In the genomic region with DNA sequence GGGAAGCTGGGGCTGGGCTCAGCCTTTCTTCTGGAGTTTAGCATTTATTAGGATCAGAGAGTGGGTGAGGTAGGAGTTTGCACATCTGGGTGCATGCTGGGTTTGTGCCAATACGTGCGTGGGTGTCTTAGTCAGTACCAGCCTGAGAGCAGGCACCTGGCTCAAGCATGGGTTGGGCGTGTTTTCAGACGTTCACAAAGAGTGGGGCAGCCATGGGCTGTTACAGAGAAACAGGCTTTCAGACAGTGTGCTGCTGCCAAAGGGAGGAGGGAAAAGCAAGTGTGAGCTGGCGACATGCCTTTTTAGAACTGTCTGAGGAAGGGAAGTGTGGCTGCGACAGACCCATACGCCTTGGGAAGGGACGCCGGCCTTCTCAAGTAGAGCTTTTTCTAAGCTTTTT, we compare ENCODE assay signal across 8 mouse cellular contexts. TPM values are rescaled to one million over a fixed set of nuclear protein-coding genes. Genes with fewer than 3 reads are reported as not detected.
DNase-seq lines count a peak whose midpoint lies in the region; ATAC-seq lines count a peak whose summit lies in the region.

No protein-coding gene starts in this region.

- peak; percentile 74 to 79 for DNase-seq in heart, adult 18-20 months
- DNase-seq in fibroblast of lung, adult 2 months (ENCODE audit: low read depth), result peak; percentile 70
- peak; percentile 54 to 65 for DNase-seq in heart, postnatal 14 days
- DNase-seq in left cerebral cortex, postnatal 36 days (ENCODE audit: low spot score in 2 of 2), result peak; percentile 40 to 47
- DNase-seq in ovary, postnatal 36 days (ENCODE audit: low spot score), result peak; percentile 65
- no peak for DNase-seq in spleen, postnatal 4 days (ENCODE audit: low spot score in 2 of 2)
- DNase-seq in liver, embryonic 11.5 days (ENCODE audit: low spot score), result no peak

- H3K4me2 ChIP-seq in heart, embryonic 12.5 days, result no peak overlapping the region
- H3K4me2 ChIP-seq in liver, embryonic 11.5 days, result no peak overlapping the region

- H3K27ac ChIP-seq in heart, embryonic 12.5 days (ENCODE audit: poor library complexity, severe bottlenecking), result no peak overlapping the region
- no peak overlapping the region for H3K27ac ChIP-seq in liver, embryonic 11.5 days (ENCODE audit: low read depth, low read length)

- H3K9me3 ChIP-seq in heart, embryonic 12.5 days (replicated peaks), result no peaks in the 10 kb centered on the region
- no peaks in the 10 kb centered on the region for H3K9me3 ChIP-seq in liver, embryonic 11.5 days (ENCODE audit: control insufficient read depth, low read length)

- ATAC-seq in heart, embryonic 12.5 days (ENCODE audit: insufficient number of reproducible peaks, low FRiP score), result no peak
- ATAC-seq in liver, embryonic 11.5 days (replicated peaks; ENCODE audit: low FRiP score), result no peak

- H3K4me1 ChIP-seq in heart, embryonic 12.5 days (replicated peaks), result peaks cover 27% of the 10 kb centered on the region
- H3K4me1 ChIP-seq in liver, embryonic 11.5 days (replicated peaks; ENCODE audit: control insufficient read depth, insufficient read depth, low read length), result no peaks in the 10 kb centered on the region

- H3K4me3 ChIP-seq in heart, embryonic 12.5 days, result no peak overlapping the region
- H3K4me3 ChIP-seq in liver, embryonic 11.5 days (ENCODE audit: low read depth, low read length), result no peak overlapping the region

- H3K27me3 ChIP-seq in heart, embryonic 12.5 days (replicated peaks), result no peaks in the 10 kb centered on the region
- no peaks in the 10 kb centered on the region for H3K27me3 ChIP-seq in liver, embryonic 11.5 days (replicated peaks; ENCODE audit: control insufficient read depth, insufficient read depth, low read length)

- no peak overlapping the region for H3K9ac ChIP-seq in heart, embryonic 12.5 days
- no peak overlapping the region for H3K9ac ChIP-seq in liver, embryonic 11.5 days (ENCODE audit: low read depth, low read length)

- intact Hi-C loops in heart, postnatal 14 days (cut with DNase I), result no loop called here
- intact Hi-C loops in left cerebral cortex, postnatal 36 days (cut with DNase I), result no loop called here

- 53% methylated on average over 9 of the region's 9 CpGs for WGBS in heart, embryonic 12.5 days
- 75% methylated on average over 9 of the region's 9 CpGs for WGBS in liver, embryonic 11.5 days

- no peaks in the 10 kb centered on the region for H3K36me3 ChIP-seq in heart, embryonic 12.5 days
- no peaks in the 10 kb centered on the region for H3K36me3 ChIP-seq in liver, embryonic 11.5 days (ENCODE audit: control insufficient read depth, insufficient read depth, low read length)

RNA-seq across cellular contexts. Expression of a gene that starts 45.2 kb away (rescaled TPM):
- 10 to 100 TPM in 1 of 2 experiments, 1 to 10 TPM in 1; 9.2 to 10.4 TPM for total RNA-seq in heart, adult 18-20 months (2021)
- 11.9 and 13.3 TPM in 2 replicates for polyA plus RNA-seq in heart, embryonic 12.5 days (2016; fragmentation: Nextera tagmentation; extraction: Ambion mirVana)
- total RNA-seq in heart, postnatal 14 days (2021), result 10 to 100 TPM; 19.4 to 20.0 TPM
- total RNA-seq in left cerebral cortex, postnatal 36 days (2021), result 10 to 100 TPM; 15.8 to 16.4 TPM
- 0.77 and 0.78 TPM in 2 replicates for polyA plus RNA-seq in liver, embryonic 11.5 days (2014; fragmentation: Nextera tagmentation; extraction: Ambion mirVana)

RNA-seq across cellular contexts. Expression of a gene that starts 56.1 kb away (rescaled TPM):
- 1 to 10 TPM; 5.8 to 6.2 TPM for total RNA-seq in heart, adult 18-20 months (2021)
- 23.1 and 24.4 TPM in 2 replicates for polyA plus RNA-seq in heart, embryonic 12.5 days (2016; fragmentation: Nextera tagmentation; extraction: Ambion mirVana)
- 10 to 100 TPM; 10.4 to 11.9 TPM for total RNA-seq in heart, postnatal 14 days (2021)
- total RNA-seq in left cerebral cortex, postnatal 36 days (2021), result 10 to 100 TPM; 11.9 to 15.8 TPM
- 18.2 and 22.1 TPM in 2 replicates for polyA plus RNA-seq in liver, embryonic 11.5 days (2014; fragmentation: Nextera tagmentation; extraction: Ambion mirVana)

Comparison
In these comparisons a context has a peak if more than half of its experiments do, and no peak if none do; other contexts are left out.
1. DNase-seq: peak in heart, adult 18-20 months (2 of 2), fibroblast of lung, adult 2 months (single experiment), heart, postnatal 14 days (2 of 2), left cerebral cortex, postnatal 36 days (2 of 2) and ovary, postnatal 36 days (single experiment); none in spleen, postnatal 4 days (0 of 2) and liver, embryonic 11.5 days (single experiment).